Mouse (Mus musculus) neural tube, embryonic 15.5 days (tissue): ENCODE measurements around the gene Arhgdib. TPM values are rescaled to one million over a fixed set of nuclear protein-coding genes. Genes with fewer than 3 reads are reported as not detected.

Experiments
- ATAC-seq: fragments of 200-750 bp; cut with Nextera tagmentation; 2 replicates; pipeline ENCODE4 v1.8.0; 2017; ENCODE audit warnings: mild to moderate bottlenecking, moderate TSS enrichment, moderate library complexity; ENCODE audit not compliant: low FRiP score
- H3K27ac ChIP-seq: fragments of 300-500 bp; sonication (generic); replicated peaks from 2 replicates; pipeline ENCODE4 v1.5.1; 2015; ENCODE audit warnings: mild to moderate bottlenecking, inconsistent platforms
- H3K27me3 ChIP-seq: fragments of 300-500 bp; sonication (generic); replicated peaks from 2 replicates; pipeline ENCODE4 v1.6.1; 2015; ENCODE audit warnings: inconsistent platforms
- H3K36me3 ChIP-seq: fragments of 300-500 bp; sonication (generic); 2 replicates; pipeline ENCODE4 v1.6.1; 2015; ENCODE audit warnings: inconsistent platforms
- H3K4me1 ChIP-seq: fragments of 300-500 bp; sonication (generic); 2 replicates; pipeline ENCODE4 v1.6.1; 2015; ENCODE audit warnings: inconsistent platforms
- H3K4me2 ChIP-seq: fragments of 300-500 bp; sonication (generic); 2 replicates; pipeline ENCODE4 v1.6.1; 2015; ENCODE audit warnings: inconsistent platforms, mild to moderate bottlenecking, moderate library complexity
- H3K4me3 ChIP-seq: fragments of 300-500 bp; sonication (generic); replicated peaks from 2 replicates; pipeline ENCODE4 v1.5.1; 2015; ENCODE audit warnings: mild to moderate bottlenecking, inconsistent platforms
- H3K9ac ChIP-seq: fragments of 300-500 bp; sonication (generic); replicated peaks from 2 replicates; pipeline ENCODE4 v1.6.1; 2015; ENCODE audit warnings: mild to moderate bottlenecking, inconsistent platforms
- H3K9me3 ChIP-seq: fragments of 300-500 bp; sonication (generic); replicated peaks from 2 replicates; pipeline ENCODE4 v1.6.1; 2016; ENCODE audit warnings: inconsistent platforms
- WGBS: fragments of 180-500 bp; shearing (Covaris S2); methylation state at CpG from one replicate; pipeline ENCODE4 v1.1.7; 2015; ENCODE audit warnings: mixed read lengths; 5-methylcytosine and 5-hydroxymethylcytosine counted together
- polyA plus RNA-seq: library from polyadenylated mRNA; unstranded; fragments of >200 nt; fragmentation: Nextera tagmentation; extraction: Ambion mirVana; gene quantifications from 2 replicates; pipeline ENCODE4 v1.2.1, GENCODE M21; 2015

Arhgdib gene
- polyA plus RNA-seq, 1 experiment from 2014 or later: 13.8 TPM

DNA sequence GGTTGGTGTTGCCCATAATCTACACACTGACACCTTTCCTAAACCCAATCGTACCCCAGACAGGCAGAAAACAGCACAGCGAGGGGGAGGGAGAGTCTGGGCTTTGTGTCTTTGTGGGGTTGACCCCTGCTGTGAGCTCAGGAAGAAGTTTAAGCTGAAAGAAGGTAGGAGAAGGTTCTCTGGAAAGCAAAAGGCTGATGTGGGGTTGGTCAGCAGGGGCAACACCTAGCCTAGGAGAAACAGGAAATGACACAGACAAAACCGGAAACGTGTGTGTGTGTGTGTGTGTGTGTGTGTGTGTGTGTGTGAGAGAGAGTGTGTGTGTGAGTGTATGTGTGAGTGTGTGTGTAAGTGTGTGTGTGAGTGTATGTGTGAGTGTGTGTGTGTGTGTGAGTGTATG lies 25.8 kb upstream of the Arhgdib start:
- Histone ChIP-seq H3K9ac (no peak overlapping the region), H3K9me3 (no peaks in the 10 kb centered on the region), H3K36me3 (no peaks in the 10 kb centered on the region), H3K4me2 (no peak overlapping the region), H3K4me1 (no peaks in the 10 kb centered on the region), H3K4me3 (no peak overlapping the region), H3K27me3 (no peaks in the 10 kb centered on the region), H3K27ac (no peak overlapping the region)
- 67% methylated on average over 4 of the region's 4 CpGs for WGBS
- no peak for ATAC-seq

DNA sequence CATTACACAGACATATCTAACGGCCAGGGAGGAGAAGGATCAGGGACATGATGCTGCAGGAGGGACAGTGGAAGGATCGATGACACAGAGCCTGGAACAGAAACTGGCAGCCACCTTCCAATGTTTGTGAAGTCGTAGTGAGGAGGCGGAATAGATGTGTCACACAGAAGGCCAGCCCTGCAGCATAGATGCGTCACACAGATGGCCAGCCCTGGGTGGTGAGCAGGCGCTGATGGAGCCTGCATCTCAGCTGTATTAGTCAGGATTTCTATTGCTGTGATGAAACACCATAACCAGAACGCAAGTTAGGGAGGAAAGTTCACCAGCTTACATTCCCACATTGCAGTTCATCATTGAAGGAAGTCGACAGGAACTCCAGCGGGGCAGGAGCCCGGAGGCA lies 24.2 kb upstream of the Arhgdib start:
- no peaks in the 10 kb centered on the region for H3K4me1 ChIP-seq
- H3K9me3 ChIP-seq: no peaks in the 10 kb centered on the region
- no peak overlapping the region for H3K4me2 ChIP-seq
- H3K9ac ChIP-seq: no peak overlapping the region
- H3K4me3 ChIP-seq: no peak overlapping the region
- H3K27ac ChIP-seq: no peak overlapping the region
- no peaks in the 10 kb centered on the region for H3K36me3 ChIP-seq
- ATAC-seq: no peak
- H3K27me3 ChIP-seq: no peaks in the 10 kb centered on the region
- 80% methylated on average over 10 of the region's 10 CpGs for WGBS

DNA sequence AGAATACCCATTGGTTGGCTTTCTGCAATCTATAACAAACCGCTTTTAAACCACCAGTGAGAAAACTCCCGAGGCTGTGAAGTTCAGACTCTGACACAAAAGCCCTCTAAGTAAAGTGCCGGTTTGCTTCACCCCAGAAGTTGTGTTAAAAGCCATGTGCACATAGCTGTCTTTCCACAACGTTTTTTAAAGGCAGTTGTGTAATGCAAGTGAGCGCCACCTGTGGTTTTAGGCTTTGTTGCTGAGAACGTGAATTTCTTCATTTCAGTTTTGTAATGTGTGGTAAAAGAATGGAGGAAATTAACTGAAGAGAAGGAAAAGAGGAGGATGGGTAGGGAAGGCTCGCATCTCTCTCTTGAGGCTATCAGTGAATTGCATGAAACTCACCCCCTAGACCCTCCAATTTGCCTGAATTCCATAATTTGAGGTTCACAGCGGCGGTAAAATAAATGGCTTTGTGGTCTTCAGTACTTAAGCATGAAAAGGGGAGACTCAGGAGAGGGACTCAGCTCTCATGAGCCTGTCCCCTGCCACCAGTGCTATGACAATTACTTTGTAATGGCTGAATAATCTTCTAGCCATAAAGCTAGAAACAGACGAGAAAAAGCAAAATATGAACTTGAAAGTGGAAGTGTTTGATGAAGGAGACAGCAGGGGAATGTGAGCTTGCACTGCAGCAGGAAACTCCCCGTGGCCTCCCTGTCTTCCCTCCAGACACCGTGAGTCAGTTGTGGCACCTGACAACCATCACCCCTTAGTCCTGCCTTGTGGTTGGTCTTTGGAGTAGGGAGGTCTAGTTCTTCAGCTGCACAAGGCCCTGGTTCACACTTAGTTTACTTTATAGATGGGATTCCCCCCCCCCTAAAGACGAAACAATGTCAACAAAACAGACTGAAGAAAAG lies 23.2 kb upstream of the Arhgdib start:
- Histone ChIP-seq H3K27ac (no peak overlapping the region), H3K4me1 (no peaks in the 10 kb centered on the region)
- WGBS: 64% methylated on average over 13 of the region's 13 CpGs

DNA sequence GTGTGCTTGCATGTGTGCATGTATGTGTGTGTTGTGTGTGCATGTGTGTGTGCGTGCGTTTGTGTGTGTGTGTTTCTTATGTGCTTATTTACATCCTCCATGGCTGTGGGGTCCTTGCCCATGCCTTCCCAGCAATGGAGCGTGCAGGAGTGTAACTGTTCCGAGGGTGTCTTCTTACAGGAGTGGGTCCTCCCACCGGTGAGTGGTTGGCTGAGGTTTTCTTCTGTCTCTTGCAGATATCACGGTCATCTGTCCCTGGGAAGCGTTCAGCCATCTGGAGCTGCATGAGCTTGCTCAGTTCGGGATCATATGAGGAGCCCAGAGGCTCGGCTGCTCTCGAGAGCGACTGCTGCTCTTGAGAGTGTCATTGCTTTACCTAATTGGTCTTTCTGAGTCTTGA lies 21.3 kb upstream of the Arhgdib start:
- no peak overlapping the region for H3K4me2 ChIP-seq
- H3K4me3 ChIP-seq: no peak overlapping the region
- ATAC-seq: no peak
- no peaks in the 10 kb centered on the region for H3K9me3 ChIP-seq
- H3K36me3 ChIP-seq: no peaks in the 10 kb centered on the region
- no peaks in the 10 kb centered on the region for H3K27me3 ChIP-seq
- no peak overlapping the region for H3K9ac ChIP-seq
- H3K27ac ChIP-seq: no peak overlapping the region
- H3K4me1 ChIP-seq: no peaks in the 10 kb centered on the region
- 89% methylated on average over 11 of the region's 11 CpGs for WGBS

More for the DNA sequence above, 23.2 kb upstream of the Arhgdib start:
- no peaks in the 10 kb centered on the region for H3K27me3 ChIP-seq
- no peak overlapping the region for H3K9ac ChIP-seq
- no peak overlapping the region for H3K4me3 ChIP-seq
- ATAC-seq: no peak
- no peaks in the 10 kb centered on the region for H3K9me3 ChIP-seq
- H3K4me2 ChIP-seq: no peak overlapping the region
- H3K36me3 ChIP-seq: no peaks in the 10 kb centered on the region

DNA sequence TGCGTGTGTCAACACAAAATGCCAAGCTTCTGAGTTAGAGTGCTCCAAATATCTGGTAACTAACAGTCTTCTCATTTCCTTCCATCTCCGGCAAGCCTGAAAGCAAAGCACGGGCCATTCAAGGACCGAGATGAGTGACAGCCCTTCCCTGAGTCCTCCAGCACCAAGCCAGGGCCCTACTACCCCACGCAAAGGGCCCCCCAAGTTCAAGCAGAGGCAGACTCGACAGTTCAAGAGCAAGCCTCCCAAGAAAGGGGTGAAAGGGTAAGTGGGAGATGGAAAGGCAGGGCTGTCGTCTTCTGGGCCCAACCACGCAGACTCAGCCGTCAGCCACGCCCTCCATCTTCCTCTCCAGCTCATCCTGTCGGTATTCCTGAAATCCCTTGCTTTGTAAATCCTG lies 17.4 kb upstream of the Arhgdib start:
- 76% methylated on average over 11 of the region's 11 CpGs for WGBS
- Histone ChIP-seq H3K9me3 (no peaks in the 10 kb centered on the region), H3K27ac (no peak overlapping the region), H3K36me3 (no peaks in the 10 kb centered on the region), H3K4me3 (no peak overlapping the region), H3K9ac (no peak overlapping the region), H3K4me2 (no peak overlapping the region), H3K4me1 (no peaks in the 10 kb centered on the region), H3K27me3 (no peaks in the 10 kb centered on the region)
- no peak for ATAC-seq

DNA sequence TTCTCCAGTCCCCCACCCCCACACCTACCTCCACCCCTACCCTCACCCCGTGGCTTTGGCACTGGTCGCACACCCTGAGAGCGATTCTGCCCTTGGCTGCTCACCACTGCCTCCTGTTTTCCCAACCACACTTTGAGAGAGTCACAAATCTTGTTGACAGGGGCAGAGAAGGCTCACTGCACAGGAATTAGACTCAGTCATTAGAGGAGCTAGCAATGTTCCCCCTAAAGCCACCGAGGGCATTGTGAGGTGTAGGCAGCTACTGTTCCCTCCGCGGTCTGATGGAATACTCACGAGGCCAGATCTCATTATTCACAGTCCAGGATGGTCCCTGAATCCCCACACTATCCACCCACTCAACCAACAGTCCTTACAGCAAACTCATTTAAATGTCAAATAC lies 15.4 kb upstream of the Arhgdib start:
- H3K9me3 ChIP-seq: no peaks in the 10 kb centered on the region
- no peaks in the 10 kb centered on the region for H3K4me1 ChIP-seq
- no peak overlapping the region for H3K9ac ChIP-seq
- no peaks in the 10 kb centered on the region for H3K27me3 ChIP-seq
- no peak overlapping the region for H3K4me2 ChIP-seq
- no peak overlapping the region for H3K4me3 ChIP-seq
- no peak overlapping the region for H3K27ac ChIP-seq
- ATAC-seq: no peak
- no peaks in the 10 kb centered on the region for H3K36me3 ChIP-seq
- 19% methylated on average over 7 of the region's 7 CpGs for WGBS

DNA sequence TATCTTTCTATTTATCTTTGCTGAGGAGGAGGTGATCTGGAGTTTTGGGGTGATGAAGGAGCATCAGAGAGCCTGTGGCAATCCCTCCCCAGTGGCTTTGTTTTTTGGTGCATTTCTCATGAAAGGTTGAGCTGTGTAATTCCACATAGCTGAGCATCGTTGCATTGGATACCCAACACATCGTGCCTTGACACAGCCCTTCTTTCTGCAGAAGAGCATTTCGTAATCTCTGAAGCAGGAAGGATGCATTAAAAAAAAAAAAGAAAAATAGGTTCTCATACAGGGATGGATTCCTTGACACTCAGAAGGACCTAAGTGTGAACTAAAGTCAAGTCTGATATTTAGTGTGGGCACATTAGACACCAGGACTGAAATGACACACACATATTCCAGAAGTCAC lies 13.5 kb upstream of the Arhgdib start:
- H3K9ac ChIP-seq: no peak overlapping the region
- H3K4me3 ChIP-seq: no peak overlapping the region
- no peaks in the 10 kb centered on the region for H3K27me3 ChIP-seq
- no peak overlapping the region for H3K4me2 ChIP-seq
- no peak for ATAC-seq
- H3K36me3 ChIP-seq: no peaks in the 10 kb centered on the region
- no peak overlapping the region for H3K27ac ChIP-seq
- H3K4me1 ChIP-seq: no peaks in the 10 kb centered on the region
- WGBS: 92% methylated on average over 3 of the region's 3 CpGs
- no peaks in the 10 kb centered on the region for H3K9me3 ChIP-seq

DNA sequence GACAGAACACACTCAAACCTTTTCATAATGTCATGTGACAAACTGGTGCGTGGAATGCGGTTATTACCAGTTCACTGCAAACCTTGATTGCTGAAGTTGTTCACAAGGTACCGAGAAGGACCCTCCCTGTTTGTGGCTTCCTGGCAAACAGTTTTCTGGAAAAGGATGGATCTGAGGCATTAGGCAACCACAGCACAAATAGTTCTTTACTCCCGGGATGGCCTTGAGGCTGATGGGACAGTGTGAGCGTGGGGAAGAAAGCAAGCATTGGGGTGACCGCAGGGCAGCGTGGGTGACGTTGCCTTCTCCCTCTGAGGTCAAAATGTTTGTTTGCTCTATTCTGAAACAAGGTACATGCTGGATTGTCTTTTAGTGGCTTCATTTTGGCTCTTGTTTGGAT lies 13.0 kb upstream of the Arhgdib start:
- Histone ChIP-seq H3K4me1 (no peaks in the 10 kb centered on the region), H3K4me2 (no peak overlapping the region), H3K9me3 (no peaks in the 10 kb centered on the region), H3K27me3 (no peaks in the 10 kb centered on the region), H3K27ac (no peak overlapping the region), H3K9ac (no peak overlapping the region), H3K4me3 (no peak overlapping the region), H3K36me3 (no peaks in the 10 kb centered on the region)
- ATAC-seq: no peak
- 94% methylated on average over 8 of the region's 8 CpGs for WGBS

DNA sequence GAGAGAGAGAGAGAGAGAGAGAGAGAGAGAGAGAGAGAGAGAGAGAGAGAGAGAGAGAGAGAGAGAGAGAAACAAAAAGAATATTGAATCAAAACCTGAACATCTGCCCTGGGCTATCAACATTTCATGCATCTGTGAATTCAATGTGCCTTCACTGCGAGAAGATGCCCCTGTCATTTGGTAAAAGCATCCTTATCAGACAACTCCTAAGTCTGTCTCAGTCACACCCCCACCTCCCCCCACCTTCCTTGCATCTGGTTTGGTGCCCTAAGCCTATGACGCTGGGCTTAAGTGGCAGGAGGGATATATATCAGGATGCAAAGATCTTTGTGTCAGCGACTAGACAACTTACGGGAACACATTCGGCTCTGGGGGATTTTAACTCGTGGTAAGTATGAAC lies 12.5 kb upstream of the Arhgdib start:
- no peak overlapping the region for H3K4me3 ChIP-seq
- no peak overlapping the region for H3K4me2 ChIP-seq
- ATAC-seq: no peak
- H3K27me3 ChIP-seq: no peaks in the 10 kb centered on the region
- 71% methylated on average over 6 of the region's 6 CpGs for WGBS
- H3K9me3 ChIP-seq: no peaks in the 10 kb centered on the region
- H3K9ac ChIP-seq: no peak overlapping the region
- H3K27ac ChIP-seq: no peak overlapping the region
- H3K4me1 ChIP-seq: no peaks in the 10 kb centered on the region
- no peaks in the 10 kb centered on the region for H3K36me3 ChIP-seq

DNA sequence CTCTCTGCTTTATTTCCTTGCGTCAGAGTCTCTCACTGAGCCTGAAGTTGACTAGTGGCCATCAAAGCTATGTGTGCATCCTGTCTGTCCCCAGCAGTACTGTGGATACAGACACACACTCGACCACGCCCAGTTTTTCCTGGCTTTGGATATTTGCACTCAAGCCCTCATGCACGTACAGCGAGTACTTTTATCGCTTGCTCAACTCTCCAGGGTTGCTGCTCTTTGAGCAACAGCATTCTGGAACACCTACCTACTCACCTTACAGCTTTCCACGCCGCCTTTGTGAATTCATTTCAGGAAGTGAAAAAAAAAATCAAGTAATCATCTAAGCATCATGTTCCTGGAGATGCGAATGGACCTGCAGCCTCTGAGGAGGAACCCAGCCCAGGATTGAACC lies 11.2 kb upstream of the Arhgdib start:
- H3K9ac ChIP-seq: no peak overlapping the region
- H3K4me1 ChIP-seq: no peaks in the 10 kb centered on the region
- H3K9me3 ChIP-seq: no peaks in the 10 kb centered on the region
- no peak for ATAC-seq
- no peak overlapping the region for H3K27ac ChIP-seq
- no peaks in the 10 kb centered on the region for H3K36me3 ChIP-seq
- H3K4me2 ChIP-seq: no peak overlapping the region
- H3K27me3 ChIP-seq: no peaks in the 10 kb centered on the region
- 90% methylated on average over 9 of the region's 9 CpGs for WGBS
- no peak overlapping the region for H3K4me3 ChIP-seq

DNA sequence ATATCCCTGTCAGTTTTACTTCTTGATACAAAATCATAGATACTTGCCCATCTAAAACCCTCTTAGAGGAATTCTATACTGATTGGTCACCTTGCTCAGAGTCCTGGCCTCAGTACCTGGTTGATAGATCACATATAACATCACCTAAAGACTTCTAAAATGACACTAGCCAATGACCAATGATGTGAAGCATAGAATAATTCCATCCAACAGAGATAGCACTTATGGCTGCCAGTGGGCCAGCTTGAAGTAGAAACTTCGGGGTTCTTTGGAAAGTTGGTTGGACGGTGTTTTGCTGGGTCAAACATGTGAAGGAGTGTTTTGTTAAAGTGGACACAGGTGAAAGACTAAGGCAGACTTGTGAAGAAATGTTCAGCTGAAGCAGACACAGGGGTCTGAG lies 8.5 kb upstream of the Arhgdib start:
- H3K9me3 ChIP-seq: no peaks in the 10 kb centered on the region
- WGBS: 97% methylated on average over 2 of the region's 2 CpGs
- H3K27ac ChIP-seq: no peak overlapping the region

DNA sequence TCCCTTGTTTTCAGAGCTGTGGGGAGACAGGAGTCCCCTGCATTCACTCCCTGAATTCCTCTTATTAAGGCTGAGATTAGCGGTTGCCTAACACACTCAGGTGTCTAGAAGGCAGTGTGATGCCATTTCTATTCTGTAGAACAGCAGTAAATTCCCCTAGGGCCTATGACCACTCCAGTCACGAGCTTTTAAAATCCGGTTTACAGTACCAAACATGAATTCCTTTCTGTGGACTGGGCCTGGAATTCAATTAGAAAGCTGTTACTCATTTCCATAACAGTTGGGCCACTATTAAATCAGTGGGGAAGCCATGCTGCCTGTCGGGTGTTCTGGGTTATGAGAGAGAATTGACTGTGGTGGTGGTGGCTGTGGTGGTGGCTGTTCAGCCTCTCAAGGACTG lies 6.0 kb upstream of the Arhgdib start:
- H3K36me3 ChIP-seq: no peaks in the 10 kb centered on the region
- no peak overlapping the region for H3K9ac ChIP-seq
- H3K27me3 ChIP-seq: no peaks in the 10 kb centered on the region
- H3K27ac ChIP-seq: no peak overlapping the region
- no peak overlapping the region for H3K4me3 ChIP-seq
- no peaks in the 10 kb centered on the region for H3K9me3 ChIP-seq
- 16% methylated on average over 4 of the region's 4 CpGs for WGBS
- no peak for ATAC-seq
- H3K4me2 ChIP-seq: no peak overlapping the region
- 0 out of 2 replicates have a peak, but pooled peaks cover 8% of the 10 kb centered on the region for H3K4me1 ChIP-seq

More for the DNA sequence above, 8.5 kb upstream of the Arhgdib start:
- no peak overlapping the region for H3K4me2 ChIP-seq
- no peak for ATAC-seq
- no peaks in the 10 kb centered on the region for H3K27me3 ChIP-seq
- H3K36me3 ChIP-seq: no peaks in the 10 kb centered on the region
- H3K4me1 ChIP-seq: 0 out of 2 replicates have a peak, but pooled peaks cover 8% of the 10 kb centered on the region
- no peak overlapping the region for H3K9ac ChIP-seq
- no peak overlapping the region for H3K4me3 ChIP-seq
